Mouse (Mus musculus) 3134 (cell line): Measurements from ENCODE around the gene Mmd.
"Not testable (repeated sequence)": the region's sequence is repeated elsewhere in the genome, so short reads cannot be mapped to it uniquely, and the experiment has no call there.

Source experiments
- DNase-seq: peaks from one replicate; pipeline ENCODE4 v3.0.0-alpha.2; 2011; ENCODE audit warnings: low spot score; ENCODE audit not compliant: insufficient read length; ENCODE audit errors: extremely low read depth

Gene Mmd

DNA sequence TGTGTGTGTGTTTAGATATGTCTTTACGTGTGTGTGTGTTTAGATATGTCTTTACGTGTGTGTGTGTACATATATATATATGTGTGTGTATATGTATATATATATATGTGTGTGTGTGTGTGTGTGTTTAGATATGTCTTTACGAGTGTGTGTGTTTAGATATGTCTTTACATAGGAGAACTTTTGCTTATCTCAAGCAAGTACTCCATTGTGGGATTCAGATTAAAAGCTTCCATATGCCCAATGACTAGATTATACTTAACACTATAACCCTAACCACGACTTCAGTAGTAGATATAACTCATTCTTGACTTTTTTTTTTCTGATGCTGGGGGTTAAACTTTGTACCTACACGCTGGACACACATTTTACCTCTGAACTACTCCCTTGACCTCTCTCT, 30.8 kb downstream of the Mmd start:
- no peak for DNase-seq

DNA sequence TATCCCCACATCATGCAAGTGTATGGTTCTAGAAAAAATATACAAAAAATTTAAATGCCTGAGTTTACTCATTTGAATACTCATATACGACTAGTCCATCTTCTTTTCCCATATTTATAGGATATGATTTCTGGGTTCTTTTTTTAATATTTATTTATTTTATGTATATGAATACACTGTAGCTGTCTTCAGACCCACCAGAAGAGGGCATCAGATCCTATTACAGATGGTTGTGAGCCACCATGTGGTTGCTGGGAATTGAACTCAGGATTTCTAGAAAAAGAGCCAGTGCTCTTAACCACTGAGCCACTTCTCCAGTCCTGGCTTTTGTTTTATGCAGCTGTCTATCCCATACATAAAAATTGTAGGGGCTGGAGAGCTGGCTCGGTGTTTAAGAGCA, 32.7 kb downstream of the Mmd start:
- DNase-seq, result not testable (repeated sequence)

GRCm38 (mm10) chr11:90283159-90283558, 33.9 kb downstream of the Mmd start:
- DNase-seq, result no peak

DNA sequence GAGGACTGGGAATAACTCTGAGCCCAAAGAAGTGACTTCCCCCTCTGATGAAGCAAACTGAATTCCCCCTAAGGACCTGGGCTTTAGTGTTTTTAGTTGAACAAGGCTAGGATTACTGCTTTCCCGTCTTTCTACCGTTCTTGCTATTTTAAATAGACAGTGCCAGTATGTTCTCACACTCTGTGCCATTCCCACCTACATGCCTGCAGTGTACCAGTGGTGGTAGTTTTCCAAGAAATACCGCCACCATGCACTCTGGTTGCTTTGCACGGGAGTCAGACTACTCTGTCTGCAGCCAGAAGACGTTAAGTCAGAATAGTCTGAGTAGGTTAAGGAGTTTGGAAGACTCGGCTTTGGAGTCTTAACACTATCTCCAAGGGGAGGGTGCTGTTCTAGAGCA, 34.3 kb downstream of the Mmd start:
- no peak for DNase-seq

DNA sequence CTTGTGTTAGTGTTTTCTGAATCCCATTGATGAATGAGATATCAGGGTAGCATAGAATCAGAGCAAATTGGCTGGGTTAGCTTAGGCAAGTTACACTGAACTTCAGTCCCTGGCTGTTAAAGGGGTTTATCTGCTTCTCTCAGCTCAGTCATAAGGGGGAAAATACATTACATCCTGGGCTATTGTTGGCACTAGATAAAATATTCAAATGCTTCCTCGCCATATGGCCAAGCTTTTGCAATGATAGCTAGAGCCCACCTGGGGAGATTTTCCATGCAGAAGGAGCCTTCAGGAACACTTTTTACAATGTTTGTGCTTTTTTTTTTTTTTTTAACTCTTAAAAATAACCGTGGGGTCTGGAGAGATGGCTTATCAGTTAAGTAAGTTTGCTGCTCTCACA, 34.8 kb downstream of the Mmd start:
- no peak for DNase-seq

GRCm38 (mm10) chr11:90284623-90285022, 35.4 kb downstream of the Mmd start:
- no peak for DNase-seq

- peak; percentile 30 for DNase-seq
Observed at GRCm38 (mm10) chr11:90286550-90287154, 37.4 kb downstream of the Mmd start.

DNA sequence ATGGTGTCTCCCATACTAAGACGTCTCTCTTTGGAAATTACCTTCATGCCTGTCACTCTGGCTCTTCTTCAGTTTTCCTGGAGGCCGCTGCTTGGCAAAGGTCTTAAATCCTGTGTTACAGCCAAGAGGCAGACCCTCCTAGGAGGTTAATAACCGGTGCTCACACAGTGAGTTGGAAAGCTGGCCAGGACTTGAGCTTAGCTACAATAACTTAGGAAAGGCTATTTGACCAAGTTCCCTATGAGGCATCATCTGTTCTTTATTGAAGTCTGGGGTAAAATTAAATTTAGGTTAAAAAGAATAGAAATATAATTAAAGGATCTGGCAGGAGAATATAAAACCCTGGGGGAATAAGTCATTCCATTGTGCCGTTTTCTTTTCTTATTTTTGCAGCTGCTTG, 41.9 kb downstream of the Mmd start:
- no peak for DNase-seq

DNA sequence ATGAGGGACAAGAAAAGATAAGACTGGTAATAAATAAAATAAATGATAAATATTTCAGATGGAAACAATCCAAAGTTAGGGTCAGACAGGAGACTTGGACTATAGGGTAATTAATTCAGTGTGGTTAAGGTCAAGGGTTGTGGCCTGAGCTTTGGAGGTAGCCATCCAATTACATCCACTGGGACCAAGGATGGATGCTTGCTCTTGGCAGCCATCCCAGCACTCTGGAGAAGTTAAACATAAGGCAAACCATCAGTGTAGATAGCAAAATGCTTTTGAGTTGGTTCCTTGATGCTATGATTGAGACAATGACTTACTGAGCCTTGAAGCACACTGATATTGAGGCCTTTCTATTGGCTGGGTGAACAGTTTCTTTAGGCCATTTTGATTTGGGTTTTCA, 43.5 kb downstream of the Mmd start:
- no peak for DNase-seq

DNA sequence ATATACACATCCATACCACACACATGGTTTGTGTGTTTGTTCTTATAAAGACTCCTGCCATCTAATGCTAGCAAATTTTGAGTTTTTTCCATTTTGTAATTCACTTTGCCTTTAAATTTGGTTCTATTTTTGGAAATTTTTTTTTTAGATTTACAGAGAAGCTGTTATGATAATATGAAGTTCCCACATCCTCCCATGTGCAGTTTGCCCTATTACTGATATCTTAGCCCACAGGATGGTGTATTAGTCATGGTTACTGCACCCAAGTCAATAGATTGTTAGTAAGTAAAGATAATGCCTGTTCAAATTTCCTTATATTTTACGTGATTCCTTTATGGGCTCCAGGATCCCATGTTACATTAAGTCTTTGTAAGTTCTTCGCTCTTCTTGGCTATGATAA, 45.4 kb downstream of the Mmd start:
- no peak for DNase-seq

DNA sequence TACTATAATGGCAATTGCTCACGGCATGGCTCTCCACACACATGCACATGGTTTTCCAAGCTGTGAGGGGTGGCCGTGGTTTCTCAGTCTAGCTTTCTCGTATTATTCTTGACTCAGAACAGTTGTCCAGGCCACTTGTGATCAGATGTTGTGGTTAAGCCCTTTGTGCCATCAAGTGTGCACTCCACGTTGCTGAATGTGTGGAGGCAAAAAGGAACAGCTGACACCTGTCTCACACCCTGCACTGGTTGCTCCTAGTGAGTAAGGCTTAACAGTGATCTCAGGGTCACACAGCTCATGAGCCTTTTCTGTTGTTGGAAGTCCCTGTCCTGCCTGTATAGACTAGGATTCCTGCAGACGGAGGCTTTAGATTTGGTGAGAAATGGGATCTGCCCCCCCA, 56.8 kb downstream of the Mmd start:
- no peak for DNase-seq

GRCm38 (mm10) chr11:90306993-90307392, 57.7 kb downstream of the Mmd start:
- no peak for DNase-seq

GRCm38 (mm10) chr11:90314606-90315005, 65.3 kb downstream of the Mmd start:
- no peak for DNase-seq

DNA sequence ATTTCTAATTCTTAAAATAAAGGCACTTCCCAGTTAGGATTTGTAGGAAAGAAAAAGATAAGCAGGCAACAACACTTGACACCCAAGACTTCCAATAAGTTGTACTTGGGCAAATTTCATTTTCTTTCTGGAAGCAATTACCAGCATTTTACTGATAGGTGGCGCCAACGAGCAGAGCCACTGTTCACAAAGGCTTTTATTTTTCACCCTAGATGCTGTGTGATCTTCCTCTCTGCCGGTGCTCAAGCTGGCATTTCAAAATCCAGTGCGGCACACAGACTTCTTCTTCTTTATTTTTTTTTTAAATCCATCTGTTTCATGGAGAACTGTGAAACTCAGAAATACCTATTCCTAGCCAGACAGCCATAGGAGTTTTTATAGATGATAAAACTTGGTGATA, 68.2 kb downstream of the Mmd start:
- DNase-seq, result no peak

DNA sequence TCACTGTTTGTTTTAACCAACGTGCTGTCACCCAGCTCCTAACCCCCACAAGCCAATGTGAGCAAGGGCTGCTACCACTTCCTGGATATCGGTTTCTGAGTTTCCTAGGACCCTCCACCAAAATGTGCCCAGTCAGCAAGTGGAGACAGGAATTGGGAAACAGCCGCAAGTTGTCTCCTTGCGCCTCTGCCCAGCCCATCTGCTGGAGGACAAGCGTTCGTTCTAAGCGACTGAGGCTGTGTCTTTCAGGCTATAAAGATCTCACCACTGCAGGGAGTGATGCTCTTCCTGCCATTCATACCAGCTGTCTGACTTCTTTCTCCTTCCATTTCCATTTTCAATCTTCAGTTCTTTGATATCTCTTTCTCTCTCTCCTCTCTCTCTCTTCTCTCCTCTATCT, 71.7 kb downstream of the Mmd start:
- DNase-seq, result no peak

DNA sequence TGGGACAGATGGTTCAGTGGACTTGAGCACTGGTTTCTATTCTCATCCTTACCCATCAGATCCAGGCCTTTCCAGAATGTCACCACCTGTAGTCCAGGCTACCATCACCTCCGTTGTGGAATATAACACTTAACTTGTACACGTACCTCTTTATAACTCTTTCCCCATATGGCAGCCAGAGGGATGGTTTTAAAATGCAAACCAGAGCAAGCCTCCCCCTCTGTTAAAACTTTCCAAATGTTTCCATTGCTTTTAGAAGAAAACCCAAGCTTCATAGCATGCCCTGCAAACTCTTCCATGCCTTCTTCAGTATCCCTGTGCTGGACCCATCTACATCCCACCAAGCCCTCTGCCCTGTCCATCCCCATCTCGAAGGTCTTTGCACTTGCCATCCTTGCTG, 75.3 kb downstream of the Mmd start:
- no peak for DNase-seq

DNA sequence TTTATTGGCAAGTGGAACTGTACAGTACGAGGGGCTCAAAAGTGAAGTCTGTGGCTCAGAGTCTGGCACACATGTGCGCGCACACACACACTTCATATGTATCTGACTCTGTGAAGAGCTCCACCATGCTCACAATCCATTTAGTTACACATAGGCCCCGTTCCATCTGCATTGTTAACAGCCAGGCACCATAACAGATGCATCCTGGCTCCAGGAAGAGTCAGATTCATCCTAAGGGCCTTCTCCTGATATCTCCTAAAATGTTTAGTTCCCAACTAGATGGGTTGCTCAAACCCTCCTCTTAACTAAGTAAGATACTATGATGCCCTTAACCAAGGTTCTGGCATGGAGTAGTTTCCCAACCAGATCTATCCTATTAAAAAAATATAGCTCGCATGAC, 76.9 kb downstream of the Mmd start:
- no peak for DNase-seq

GRCm38 (mm10) chr11:90326836-90327235, 77.6 kb downstream of the Mmd start:
- no peak for DNase-seq
